Mouse (Mus musculus): ENCODE results near the gene Gm6882. TPM values are rescaled to one million over a fixed set of nuclear protein-coding genes. Genes with fewer than 3 reads are reported as not detected.

Gm6882 gene
- polyA plus RNA-seq (2014; fragmentation: Illumina TruSeq; extraction: RNeasy Lipid Tissue Mini Kit (QIAGEN cat#74804); ENCODE audit: low replicate concordance), result not detected

DNA sequence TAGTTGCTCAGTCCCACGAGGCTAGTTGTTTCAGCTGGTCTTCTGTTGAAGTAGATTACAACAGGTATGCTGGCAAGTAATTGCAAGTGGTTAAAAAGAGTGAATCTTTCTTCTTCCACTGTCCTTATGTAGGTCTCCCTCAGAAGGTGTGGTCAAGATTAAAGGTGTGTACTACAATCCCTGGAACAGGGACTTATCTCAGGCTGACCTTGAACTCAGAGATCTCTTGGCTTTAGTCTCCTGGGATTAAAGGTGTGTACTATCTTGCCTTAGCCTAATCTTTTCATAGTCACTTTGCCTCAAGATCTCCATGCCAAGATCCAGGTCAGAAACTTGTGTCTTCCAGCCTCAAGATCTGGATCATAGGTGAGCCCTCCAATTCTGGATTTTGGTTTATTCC is at the start of gene Gm6882:
Gm6882 (minus strand) TSS at position 101 of the 400 bp plus-strand sequence.

Other genes starting within 250 kb of the Gm6882 start
- not detected for gene Gm5157, start 242.3 kb downstream of the Gm6882 start, polyA plus RNA-seq (2014; fragmentation: Illumina TruSeq; extraction: RNeasy Lipid Tissue Mini Kit (QIAGEN cat#74804); ENCODE audit: low replicate concordance)
- not detected for gene Vmn1r124, start 172.1 kb downstream of the Gm6882 start, polyA plus RNA-seq (2014; fragmentation: Illumina TruSeq; extraction: RNeasy Lipid Tissue Mini Kit (QIAGEN cat#74804); ENCODE audit: low replicate concordance)
- gene Vmn1r125, start 160.6 kb downstream of the Gm6882 start, polyA plus RNA-seq (2014; fragmentation: Illumina TruSeq; extraction: RNeasy Lipid Tissue Mini Kit (QIAGEN cat#74804); ENCODE audit: low replicate concordance), result not detected
- not detected for gene Vmn1r126, start 131.3 kb downstream of the Gm6882 start, polyA plus RNA-seq (2014; fragmentation: Illumina TruSeq; extraction: RNeasy Lipid Tissue Mini Kit (QIAGEN cat#74804); ENCODE audit: low replicate concordance)
- not detected for gene Vmn1r127, start 112.9 kb downstream of the Gm6882 start, polyA plus RNA-seq (2014; fragmentation: Illumina TruSeq; extraction: RNeasy Lipid Tissue Mini Kit (QIAGEN cat#74804); ENCODE audit: low replicate concordance)
- gene Vmn1r128, start 83.4 kb downstream of the Gm6882 start, polyA plus RNA-seq (2014; fragmentation: Illumina TruSeq; extraction: RNeasy Lipid Tissue Mini Kit (QIAGEN cat#74804); ENCODE audit: low replicate concordance), result not detected
- not detected for gene Vmn1r129, start 71.5 kb downstream of the Gm6882 start, polyA plus RNA-seq (2014; fragmentation: Illumina TruSeq; extraction: RNeasy Lipid Tissue Mini Kit (QIAGEN cat#74804); ENCODE audit: low replicate concordance)
- gene Vmn1r130, start 79.0 kb upstream of the Gm6882 start, polyA plus RNA-seq (2014; fragmentation: Illumina TruSeq; extraction: RNeasy Lipid Tissue Mini Kit (QIAGEN cat#74804); ENCODE audit: low replicate concordance), result not detected
- not detected for gene Vmn1r131, start 113.3 kb upstream of the Gm6882 start, polyA plus RNA-seq (2014; fragmentation: Illumina TruSeq; extraction: RNeasy Lipid Tissue Mini Kit (QIAGEN cat#74804); ENCODE audit: low replicate concordance)
- gene Vmn1r132, start 181.3 kb upstream of the Gm6882 start, polyA plus RNA-seq (2014; fragmentation: Illumina TruSeq; extraction: RNeasy Lipid Tissue Mini Kit (QIAGEN cat#74804); ENCODE audit: low replicate concordance), result not detected